Mouse (Mus musculus): Measurements from ENCODE around the gene Trank1. TPM values are rescaled to one million over a fixed set of nuclear protein-coding genes. Genes with fewer than 3 reads are reported as not detected.
A peak's percentile ranks its signal among the peaks of the same experiment; 100 is the strongest.

Gene Trank1
- polyA plus RNA-seq, 1 experiment from 2014 or later, result 0.18 TPM

- Histone ChIP-seq H3K4me1 (replicated peaks; ENCODE audit: control insufficient read depth, insufficient read depth, low read length) (peaks cover 5% of the 10 kb centered on the region; the same call in 1 of the 2 replicates), H3K27me3 (ENCODE audit: control insufficient read depth, insufficient read depth, low read depth, low read length) (no peaks in the 10 kb centered on the region), H3K4me3 (ENCODE audit: low read length) (no peak overlapping the region), H3K4me2 (ENCODE audit: low read depth, low read length) (no peak overlapping the region), H3K36me3 (ENCODE audit: control insufficient read depth, insufficient read depth, low read length) (no peaks in the 10 kb centered on the region), H3K9ac (ENCODE audit: low read length) (no peak overlapping the region), H3K27ac (ENCODE audit: low read length) (no peak overlapping the region), H3K9me3 (ENCODE audit: control insufficient read depth, low read length) (no peaks in the 10 kb centered on the region)
- ATAC-seq (ENCODE audit: low read depth), result no peak
- WGBS, result 65% methylated on average over 3 of the region's 3 CpGs
These were observed 71.5 kb downstream of the Trank1 start for GRCm38 (mm10) chr9:111383046-111383445.

- no peak overlapping the region for H3K27ac ChIP-seq (ENCODE audit: low read length)
- no peak for ATAC-seq (ENCODE audit: low read depth)
- no peaks in the 10 kb centered on the region for H3K27me3 ChIP-seq (ENCODE audit: control insufficient read depth, insufficient read depth, low read depth, low read length)
- no peak overlapping the region for H3K4me2 ChIP-seq (ENCODE audit: low read depth, low read length)
- H3K36me3 ChIP-seq (ENCODE audit: control insufficient read depth, insufficient read depth, low read length), result no peaks in the 10 kb centered on the region
- peaks cover 5% of the 10 kb centered on the region; the same call in 1 of the 2 replicates for H3K4me1 ChIP-seq (replicated peaks; ENCODE audit: control insufficient read depth, insufficient read depth, low read length)
- no peak overlapping the region for H3K4me3 ChIP-seq (ENCODE audit: low read length)
- H3K9me3 ChIP-seq (ENCODE audit: control insufficient read depth, low read length), result no peaks in the 10 kb centered on the region
- 64% methylated on average over 3 of the region's 3 CpGs for WGBS
- H3K9ac ChIP-seq (ENCODE audit: low read length), result no peak overlapping the region
These were observed 72.2 kb downstream of the Trank1 start for GRCm38 (mm10) chr9:111383756-111384155.

GRCm38 (mm10) chr9:111385526-111386491 lies 74.3 kb downstream of the Trank1 start:
- Histone ChIP-seq H3K27ac (ENCODE audit: low read length) (no peak overlapping the region), H3K9me3 (ENCODE audit: control insufficient read depth, low read length) (no peaks in the 10 kb centered on the region), H3K36me3 (ENCODE audit: control insufficient read depth, insufficient read depth, low read length) (no peaks in the 10 kb centered on the region), H3K9ac (ENCODE audit: low read length) (no peak overlapping the region), H3K27me3 (ENCODE audit: control insufficient read depth, insufficient read depth, low read depth, low read length) (no peaks in the 10 kb centered on the region), H3K4me1 (replicated peaks; ENCODE audit: control insufficient read depth, insufficient read depth, low read length) (peaks cover 5% of the 10 kb centered on the region; the same call in 1 of the 2 replicates), H3K4me2 (ENCODE audit: low read depth, low read length) (no peak overlapping the region), H3K4me3 (ENCODE audit: low read length) (no peak overlapping the region)
- no peak for ATAC-seq (ENCODE audit: low read depth)
- WGBS, result 76% methylated on average over 5 of the region's 5 CpGs

- H3K4me1 ChIP-seq (replicated peaks; ENCODE audit: control insufficient read depth, insufficient read depth, low read length), result peaks cover 5% of the 10 kb centered on the region; the same call in 1 of the 2 replicates
- H3K4me3 ChIP-seq (ENCODE audit: low read length), result no peak overlapping the region
- H3K36me3 ChIP-seq (ENCODE audit: control insufficient read depth, insufficient read depth, low read length), result no peaks in the 10 kb centered on the region
- no peak overlapping the region for H3K4me2 ChIP-seq (ENCODE audit: low read depth, low read length)
- H3K9me3 ChIP-seq (ENCODE audit: control insufficient read depth, low read length), result no peaks in the 10 kb centered on the region
- peak; percentile 90 for ATAC-seq (ENCODE audit: low read depth)
- H3K27me3 ChIP-seq (ENCODE audit: control insufficient read depth, insufficient read depth, low read depth, low read length), result no peaks in the 10 kb centered on the region
- 54% methylated on average over 2 of the region's 2 CpGs for WGBS
- H3K27ac ChIP-seq (ENCODE audit: low read length), result peak overlapping the region; percentile 21
- H3K9ac ChIP-seq (ENCODE audit: low read length), result no peak overlapping the region
These were observed 75.0 kb downstream of the Trank1 start for GRCm38 (mm10) chr9:111386569-111386968.

GRCm38 (mm10) chr9:111387576-111387975 lies 76.0 kb downstream of the Trank1 start:
- Histone ChIP-seq H3K27me3 (ENCODE audit: control insufficient read depth, insufficient read depth, low read depth, low read length) (no peaks in the 10 kb centered on the region), H3K4me1 (replicated peaks; ENCODE audit: control insufficient read depth, insufficient read depth, low read length) (peaks cover 5% of the 10 kb centered on the region; the same call in 1 of the 2 replicates), H3K4me3 (ENCODE audit: low read length) (no peak overlapping the region), H3K9ac (ENCODE audit: low read length) (no peak overlapping the region), H3K4me2 (ENCODE audit: low read depth, low read length) (no peak overlapping the region), H3K9me3 (ENCODE audit: control insufficient read depth, low read length) (no peaks in the 10 kb centered on the region), H3K36me3 (ENCODE audit: control insufficient read depth, insufficient read depth, low read length) (no peaks in the 10 kb centered on the region), H3K27ac (ENCODE audit: low read length) (no peak overlapping the region)
- no peak for ATAC-seq (ENCODE audit: low read depth)
- WGBS, result 73% methylated on average over 4 of the region's 4 CpGs

GRCm38 (mm10) chr9:111390016-111390415 lies 78.5 kb downstream of the Trank1 start:
- Histone ChIP-seq H3K4me3 (ENCODE audit: low read length) (no peak overlapping the region), H3K9me3 (ENCODE audit: control insufficient read depth, low read length) (no peaks in the 10 kb centered on the region), H3K27ac (ENCODE audit: low read length) (no peak overlapping the region), H3K4me1 (replicated peaks; ENCODE audit: control insufficient read depth, insufficient read depth, low read length) (peaks cover 5% of the 10 kb centered on the region; the same call in 1 of the 2 replicates), H3K36me3 (ENCODE audit: control insufficient read depth, insufficient read depth, low read length) (no peaks in the 10 kb centered on the region), H3K27me3 (ENCODE audit: control insufficient read depth, insufficient read depth, low read depth, low read length) (no peaks in the 10 kb centered on the region), H3K4me2 (ENCODE audit: low read depth, low read length) (no peak overlapping the region), H3K9ac (ENCODE audit: low read length) (no peak overlapping the region)
- ATAC-seq (ENCODE audit: low read depth), result no peak
- WGBS, result 64% methylated on average over 9 of the region's 9 CpGs

GRCm38 (mm10) chr9:111391036-111391435 lies 79.5 kb downstream of the Trank1 start:
- ATAC-seq (ENCODE audit: low read depth), result no peak
- Histone ChIP-seq H3K9me3 (ENCODE audit: control insufficient read depth, low read length) (no peaks in the 10 kb centered on the region), H3K4me2 (ENCODE audit: low read depth, low read length) (no peak overlapping the region), H3K4me3 (ENCODE audit: low read length) (no peak overlapping the region), H3K9ac (ENCODE audit: low read length) (no peak overlapping the region), H3K27ac (ENCODE audit: low read length) (no peak overlapping the region), H3K36me3 (ENCODE audit: control insufficient read depth, insufficient read depth, low read length) (no peaks in the 10 kb centered on the region), H3K4me1 (replicated peaks; ENCODE audit: control insufficient read depth, insufficient read depth, low read length) (peaks cover 5% of the 10 kb centered on the region; the same call in 1 of the 2 replicates), H3K27me3 (ENCODE audit: control insufficient read depth, insufficient read depth, low read depth, low read length) (no peaks in the 10 kb centered on the region)
- 78% methylated on average over 8 of the region's 8 CpGs for WGBS

GRCm38 (mm10) chr9:111391926-111392442 lies 80.4 kb downstream of the Trank1 start:
- WGBS, result 73% methylated on average over 18 of the region's 18 CpGs
- Histone ChIP-seq H3K27me3 (ENCODE audit: control insufficient read depth, insufficient read depth, low read depth, low read length) (no peaks in the 10 kb centered on the region), H3K27ac (ENCODE audit: low read length) (no peak overlapping the region), H3K9me3 (ENCODE audit: control insufficient read depth, low read length) (no peaks in the 10 kb centered on the region), H3K4me1 (replicated peaks; ENCODE audit: control insufficient read depth, insufficient read depth, low read length) (no peaks in the 10 kb centered on the region), H3K4me2 (ENCODE audit: low read depth, low read length) (no peak overlapping the region), H3K9ac (ENCODE audit: low read length) (no peak overlapping the region), H3K36me3 (ENCODE audit: control insufficient read depth, insufficient read depth, low read length) (no peaks in the 10 kb centered on the region), H3K4me3 (ENCODE audit: low read length) (no peak overlapping the region)
- ATAC-seq (ENCODE audit: low read depth), result no peak

- Histone ChIP-seq H3K9me3 (ENCODE audit: control insufficient read depth, low read length) (no peaks in the 10 kb centered on the region), H3K4me1 (replicated peaks; ENCODE audit: control insufficient read depth, insufficient read depth, low read length) (no peaks in the 10 kb centered on the region), H3K36me3 (ENCODE audit: control insufficient read depth, insufficient read depth, low read length) (no peaks in the 10 kb centered on the region), H3K27me3 (ENCODE audit: control insufficient read depth, insufficient read depth, low read depth, low read length) (no peaks in the 10 kb centered on the region), H3K4me2 (ENCODE audit: low read depth, low read length) (no peak overlapping the region), H3K27ac (ENCODE audit: low read length) (no peak overlapping the region), H3K4me3 (ENCODE audit: low read length) (no peak overlapping the region), H3K9ac (ENCODE audit: low read length) (no peak overlapping the region)
- no peak for ATAC-seq (ENCODE audit: low read depth)
- WGBS, result 71% methylated on average over 5 of the region's 5 CpGs
These were observed 83.7 kb downstream of the Trank1 start for GRCm38 (mm10) chr9:111395265-111395664.
